Mouse (Mus musculus): ENCODE data around the gene Ntf3. TPM values are rescaled to one million over a fixed set of nuclear protein-coding genes. Genes with fewer than 3 reads are reported as not detected.

Ntf3 gene
- polyA plus RNA-seq, 1 experiment = not detected

DNA sequence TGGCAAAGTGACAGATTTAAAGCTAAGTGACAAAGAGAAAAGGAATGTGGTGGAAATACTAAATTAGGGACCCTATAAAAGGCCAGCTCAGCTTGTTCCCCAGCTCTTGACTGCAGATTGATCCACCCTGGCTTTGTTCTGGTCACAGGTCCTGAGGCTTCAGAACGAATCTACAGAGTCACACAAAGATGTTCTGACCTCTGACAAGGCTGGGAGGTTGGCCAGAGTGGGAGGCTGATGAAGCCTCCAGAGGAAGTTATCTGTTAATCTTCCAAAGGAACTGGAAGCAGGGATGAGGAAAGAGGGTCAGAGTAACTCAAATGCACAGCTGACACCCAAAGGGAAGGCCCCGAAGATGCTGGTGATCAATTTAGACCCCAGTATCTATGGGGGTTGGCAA lies 59.3 kb downstream of the Ntf3 start:
- no peaks in the 10 kb centered on the region for H3K4me1 ChIP-seq (ENCODE audit: control insufficient read depth, insufficient read depth, low read length)

GRCm38 (mm10) chr6:126106798-126107173 lies 59.9 kb downstream of the Ntf3 start:
- no peak for TF ChIP-seq CTCF (IDR thresholded peaks at IDR 0.05; ENCODE audit: control insufficient read depth, insufficient read depth, low read length)
- TF ChIP-seq POLR2A (IDR thresholded peaks at IDR 0.05; ENCODE audit: borderline replicate concordance, control insufficient read depth, low read depth, low read length) = no peak

More for the DNA sequence above, 59.3 kb downstream of the Ntf3 start:
- TF ChIP-seq CTCF (IDR thresholded peaks at IDR 0.05; ENCODE audit: control insufficient read depth, insufficient read depth, low read length) = no peak
- H3K4me3 ChIP-seq (replicated peaks; ENCODE audit: control insufficient read depth, low read depth, low read length) = no peak overlapping the region
- no peak overlapping the region for H3K27ac ChIP-seq (ENCODE audit: control insufficient read depth, insufficient read depth, low read depth, low read length, poor library complexity)
- WGBS = 56% methylated on average over 2 of the region's 2 CpGs

GRCm38 (mm10) chr6:126106051-126106797 lies 60.5 kb downstream of the Ntf3 start:
- no peak for TF ChIP-seq POLR2A (IDR thresholded peaks at IDR 0.05; ENCODE audit: borderline replicate concordance, control insufficient read depth, low read depth, low read length)
- no peak for TF ChIP-seq CTCF (IDR thresholded peaks at IDR 0.05; ENCODE audit: control insufficient read depth, insufficient read depth, low read length)
- H3K4me3 ChIP-seq (replicated peaks; ENCODE audit: control insufficient read depth, low read depth, low read length) = no peak overlapping the region
- H3K4me1 ChIP-seq (ENCODE audit: control insufficient read depth, insufficient read depth, low read length) = no peaks in the 10 kb centered on the region
- H3K27ac ChIP-seq (ENCODE audit: control insufficient read depth, insufficient read depth, low read depth, low read length, poor library complexity) = no peak overlapping the region
- 64% methylated on average over 7 of the region's 7 CpGs for WGBS

More at GRCm38 (mm10) chr6:126106798-126107173, 59.9 kb downstream of the Ntf3 start:
- Histone ChIP-seq H3K4me1 (ENCODE audit: control insufficient read depth, insufficient read depth, low read length) (no peaks in the 10 kb centered on the region), H3K4me3 (replicated peaks; ENCODE audit: control insufficient read depth, low read depth, low read length) (no peak overlapping the region), H3K27ac (ENCODE audit: control insufficient read depth, insufficient read depth, low read depth, low read length, poor library complexity) (no peak overlapping the region)
- 63% methylated on average over 2 of the region's 2 CpGs for WGBS

DNA sequence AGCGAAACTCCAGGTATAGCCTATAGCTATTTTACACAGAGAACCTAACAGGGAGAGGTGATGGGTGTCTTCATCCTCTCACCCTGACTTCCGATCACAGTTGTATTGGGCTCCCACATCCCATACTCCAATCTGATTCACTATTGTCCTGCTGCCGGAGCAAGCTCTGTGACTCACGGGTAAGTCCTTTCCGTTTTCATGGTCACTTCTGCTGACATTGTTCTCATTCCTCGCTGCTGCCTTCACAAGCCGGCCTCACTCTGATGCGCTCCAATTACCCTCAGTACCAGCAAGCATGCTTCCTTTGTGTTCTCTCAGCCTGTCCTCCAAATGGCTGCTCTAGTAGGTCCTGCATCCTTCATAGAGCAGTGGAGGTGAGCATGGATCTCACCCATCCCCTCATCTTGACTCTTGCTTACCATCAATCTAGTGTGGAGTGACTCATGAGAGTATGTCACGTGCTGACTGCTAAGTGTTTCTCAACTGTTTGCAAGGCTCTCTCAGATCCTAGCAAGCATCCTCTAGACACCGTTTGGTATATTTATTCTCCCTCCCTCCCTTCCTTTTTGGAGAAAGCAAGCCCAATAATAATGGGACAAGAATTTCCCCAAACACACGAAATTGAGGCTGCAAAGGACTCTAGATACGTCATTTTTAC lies 61.5 kb downstream of the Ntf3 start:
- 66% methylated on average over 12 of the region's 12 CpGs for WGBS
- Histone ChIP-seq H3K4me3 (replicated peaks; ENCODE audit: control insufficient read depth, low read depth, low read length) (no peak overlapping the region), H3K27ac (ENCODE audit: control insufficient read depth, insufficient read depth, low read depth, low read length, poor library complexity) (no peak overlapping the region), H3K4me1 (ENCODE audit: control insufficient read depth, insufficient read depth, low read length) (no peaks in the 10 kb centered on the region)
- TF ChIP-seq POLR2A (IDR thresholded peaks at IDR 0.05; ENCODE audit: borderline replicate concordance, control insufficient read depth, low read depth, low read length) = no peak
- TF ChIP-seq CTCF (IDR thresholded peaks at IDR 0.05; ENCODE audit: control insufficient read depth, insufficient read depth, low read length) = no peak

- no peak for TF ChIP-seq POLR2A (IDR thresholded peaks at IDR 0.05; ENCODE audit: borderline replicate concordance, control insufficient read depth, low read depth, low read length)
- Histone ChIP-seq H3K4me1 (ENCODE audit: control insufficient read depth, insufficient read depth, low read length) (no peaks in the 10 kb centered on the region), H3K4me3 (replicated peaks; ENCODE audit: control insufficient read depth, low read depth, low read length) (no peak overlapping the region), H3K27ac (ENCODE audit: control insufficient read depth, insufficient read depth, low read depth, low read length, poor library complexity) (no peak overlapping the region)
- WGBS = 70% methylated on average over 6 of the region's 6 CpGs
Measured at GRCm38 (mm10) chr6:126102571-126102970, 64.1 kb downstream of the Ntf3 start.

GRCm38 (mm10) chr6:126102007-126102406 lies 64.7 kb downstream of the Ntf3 start:
- Histone ChIP-seq H3K27ac (ENCODE audit: control insufficient read depth, insufficient read depth, low read depth, low read length, poor library complexity) (no peak overlapping the region), H3K4me1 (ENCODE audit: control insufficient read depth, insufficient read depth, low read length) (no peaks in the 10 kb centered on the region), H3K4me3 (replicated peaks; ENCODE audit: control insufficient read depth, low read depth, low read length) (no peak overlapping the region)
- TF ChIP-seq CTCF (IDR thresholded peaks at IDR 0.05; ENCODE audit: control insufficient read depth, insufficient read depth, low read length) = no peak
- no peak for TF ChIP-seq POLR2A (IDR thresholded peaks at IDR 0.05; ENCODE audit: borderline replicate concordance, control insufficient read depth, low read depth, low read length)
- 88% methylated on average over 11 of the region's 11 CpGs for WGBS

GRCm38 (mm10) chr6:126100579-126100978 lies 66.1 kb downstream of the Ntf3 start:
- Histone ChIP-seq H3K4me1 (ENCODE audit: control insufficient read depth, insufficient read depth, low read length) (no peaks in the 10 kb centered on the region), H3K4me3 (replicated peaks; ENCODE audit: control insufficient read depth, low read depth, low read length) (no peak overlapping the region), H3K27ac (ENCODE audit: control insufficient read depth, insufficient read depth, low read depth, low read length, poor library complexity) (no peak overlapping the region)
- TF ChIP-seq CTCF (IDR thresholded peaks at IDR 0.05; ENCODE audit: control insufficient read depth, insufficient read depth, low read length) = no peak
- WGBS = 78% methylated on average over 1 of the region's 1 CpGs

DNA sequence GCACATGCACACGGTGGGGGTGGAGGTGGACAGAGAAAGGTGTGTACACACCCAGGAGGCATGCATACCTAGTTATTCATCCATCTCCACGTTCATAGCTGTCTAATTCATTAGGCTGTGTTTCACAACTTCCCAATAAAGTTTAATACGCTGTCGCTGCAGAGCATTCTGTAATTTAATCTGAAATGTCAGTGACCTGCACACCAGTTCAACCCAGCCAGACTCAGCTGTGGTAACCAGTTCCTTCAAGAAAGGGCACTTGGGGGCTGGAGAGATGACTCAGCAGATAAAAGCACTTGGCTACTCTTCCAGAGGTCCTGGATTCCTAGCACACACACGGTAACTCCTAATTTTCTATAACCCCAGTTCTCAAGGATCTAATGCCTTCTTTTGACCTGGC lies 69.2 kb downstream of the Ntf3 start:
- Histone ChIP-seq H3K4me1 (ENCODE audit: control insufficient read depth, insufficient read depth, low read length) (no peaks in the 10 kb centered on the region), H3K4me3 (replicated peaks; ENCODE audit: control insufficient read depth, low read depth, low read length) (no peak overlapping the region), H3K27ac (ENCODE audit: control insufficient read depth, insufficient read depth, low read depth, low read length, poor library complexity) (no peak overlapping the region)
- WGBS = 72% methylated on average over 5 of the region's 5 CpGs
- TF ChIP-seq POLR2A (IDR thresholded peaks at IDR 0.05; ENCODE audit: borderline replicate concordance, control insufficient read depth, low read depth, low read length) (no peak), CTCF (IDR thresholded peaks at IDR 0.05; ENCODE audit: control insufficient read depth, insufficient read depth, low read length) (no peak)

Data from bone marrow, adult 2 months (tissue).